Mouse (Mus musculus) lung, postnatal 0 days (tissue): ENCODE data around the gene Defb41. TPM values are rescaled to one million over a fixed set of nuclear protein-coding genes. Genes with fewer than 3 reads are reported as not detected.

Source experiments
- ATAC-seq: fragments of 200-750 bp; cut with Nextera tagmentation; 2 replicates; pipeline ENCODE4 v1.8.0; 2017; ENCODE audit warnings: moderate library complexity
- DNase-seq: peaks from one replicate; pipeline ENCODE4 v3.0.0-alpha.2; 2016; ENCODE audit warnings: low spot score
- H3K27ac ChIP-seq: fragments of 300-500 bp; sonication (generic); 2 replicates; pipeline ENCODE4 v1.5.1; 2014; ENCODE audit warnings: antibody characterized with exemption, mild to moderate bottlenecking, low read length, mixed read lengths
- H3K27me3 ChIP-seq: fragments of 300-500 bp; sonication (generic); replicated peaks from 2 replicates; pipeline ENCODE4 v1.6.1; 2014; ENCODE audit warnings: low read length, mixed read lengths; ENCODE audit not compliant: insufficient read depth
- H3K36me3 ChIP-seq: fragments of 300-500 bp; sonication (generic); 2 replicates; pipeline ENCODE4 v1.6.1; 2014; ENCODE audit warnings: low read length, mixed read lengths; ENCODE audit not compliant: insufficient read depth
- H3K4me1 ChIP-seq: fragments of 300-500 bp; sonication (generic); 2 replicates; pipeline ENCODE4 v1.6.1; 2014; ENCODE audit warnings: antibody characterized with exemption, low read depth, low read length, mixed read lengths; ENCODE audit not compliant: insufficient read depth
- H3K4me2 ChIP-seq: fragments of 300-500 bp; sonication (generic); replicated peaks from 2 replicates; pipeline ENCODE4 v1.6.1; 2014; ENCODE audit warnings: low read depth, mild to moderate bottlenecking, low read length, moderate library complexity, mixed read lengths
- H3K4me3 ChIP-seq: fragments of 300-500 bp; sonication (generic); 2 replicates; pipeline ENCODE4 v1.5.1; 2014; ENCODE audit warnings: low read depth, low read length
- H3K9ac ChIP-seq: fragments of 300-500 bp; sonication (generic); replicated peaks from 2 replicates; pipeline ENCODE4 v1.6.1; 2014; ENCODE audit warnings: low read depth, mild to moderate bottlenecking
- H3K9me3 ChIP-seq: fragments of 300-500 bp; sonication (generic); 2 replicates; pipeline ENCODE4 v1.6.1; 2016; ENCODE audit warnings: low read length, mixed read lengths
- CTCF ChIP-seq: IDR thresholded peaks from 2 replicates; pipeline ENCODE4 v1.5.1; 2016; ENCODE audit warnings: antibody characterized with exemption, mild to moderate bottlenecking
- EP300 ChIP-seq: IDR thresholded peaks from 2 replicates; pipeline ENCODE4 v1.6.1; 2016; ENCODE audit warnings: antibody characterized with exemption, mild to moderate bottlenecking, control low read depth
- WGBS: fragments of 180-500 bp; shearing (Covaris S2); extraction: QIAGEN DNeasy Blood & Tissue Kit; methylation state at CpG from one replicate; pipeline ENCODE4 v1.1.7; 2014; 5-methylcytosine and 5-hydroxymethylcytosine counted together
- polyA plus RNA-seq: library from polyadenylated mRNA; unstranded; fragments of >200 nt; fragmentation: Nextera tagmentation; extraction: Ambion mirVana; gene quantifications from 2 replicates; pipeline ENCODE4 v1.2.1, GENCODE M21; 2015

Defb41 gene
- polyA plus RNA-seq, result not detected in 2 replicates

DNA sequence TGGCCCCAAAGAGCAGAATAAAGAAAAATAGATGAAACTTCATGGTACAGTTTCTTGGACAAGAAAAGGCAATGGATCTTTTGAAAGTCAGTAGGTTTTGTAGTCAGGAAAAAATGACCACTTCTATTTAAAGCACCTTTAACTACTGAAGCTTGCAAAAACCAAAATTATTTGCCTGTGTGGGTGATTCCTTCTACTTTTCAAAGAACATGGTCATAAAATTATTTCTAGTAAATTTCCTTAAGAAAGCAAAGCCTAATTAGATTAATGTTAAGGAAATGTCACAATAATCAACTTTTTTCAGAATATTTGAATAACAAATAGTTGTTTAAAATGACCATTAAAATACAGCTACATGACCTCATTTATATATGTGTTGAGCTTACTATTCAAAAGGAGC is at the start of gene Defb41:
TSS of gene Defb41 (minus strand) at position 101 of the 400 bp plus-strand sequence.
- Histone ChIP-seq H3K4me1 (no peaks in the 10 kb centered on the region), H3K27ac (no peak within 1 kb of the TSS), H3K27me3 (no peaks in the 10 kb centered on the region), H3K9ac (no peak within 1 kb of the TSS), H3K9me3 (no peaks in the 10 kb centered on the region), H3K4me2 (no peak within 1 kb of the TSS), H3K4me3 (no peak within 1 kb of the TSS), H3K36me3 (no peaks in the 10 kb centered on the region)
- no peak for DNase-seq
- no peak for ATAC-seq
- no peak for TF ChIP-seq CTCF
- no peak for TF ChIP-seq EP300

DNA sequence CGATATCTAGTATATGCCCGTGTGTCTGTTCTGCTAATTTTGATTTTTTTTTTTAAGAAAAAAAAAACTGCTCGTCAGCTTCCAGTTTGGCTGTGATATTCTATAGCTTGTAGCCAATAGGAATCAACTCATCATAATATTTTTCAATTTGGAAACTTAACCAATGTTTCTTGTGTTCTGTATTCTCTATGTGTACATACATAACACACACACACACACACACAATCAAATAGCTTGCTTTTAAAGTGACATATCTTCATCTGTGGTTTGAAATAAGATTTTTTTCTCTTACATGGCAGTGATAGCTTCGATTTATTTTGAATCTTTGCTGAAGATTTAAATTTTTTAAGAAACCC is 43.5 kb upstream of the Defb41 start:
- Histone ChIP-seq H3K27ac (no peak overlapping the region), H3K9me3 (no peaks in the 10 kb centered on the region), H3K27me3 (no peaks in the 10 kb centered on the region), H3K4me1 (no peaks in the 10 kb centered on the region), H3K9ac (no peak overlapping the region), H3K4me2 (no peak overlapping the region), H3K36me3 (no peaks in the 10 kb centered on the region), H3K4me3 (no peak overlapping the region)
- WGBS, result 68% methylated on average over 4 of the region's 4 CpGs
- TF ChIP-seq CTCF, result no peak
- no peak for TF ChIP-seq EP300
- DNase-seq, result no peak
- ATAC-seq, result no peak

DNA sequence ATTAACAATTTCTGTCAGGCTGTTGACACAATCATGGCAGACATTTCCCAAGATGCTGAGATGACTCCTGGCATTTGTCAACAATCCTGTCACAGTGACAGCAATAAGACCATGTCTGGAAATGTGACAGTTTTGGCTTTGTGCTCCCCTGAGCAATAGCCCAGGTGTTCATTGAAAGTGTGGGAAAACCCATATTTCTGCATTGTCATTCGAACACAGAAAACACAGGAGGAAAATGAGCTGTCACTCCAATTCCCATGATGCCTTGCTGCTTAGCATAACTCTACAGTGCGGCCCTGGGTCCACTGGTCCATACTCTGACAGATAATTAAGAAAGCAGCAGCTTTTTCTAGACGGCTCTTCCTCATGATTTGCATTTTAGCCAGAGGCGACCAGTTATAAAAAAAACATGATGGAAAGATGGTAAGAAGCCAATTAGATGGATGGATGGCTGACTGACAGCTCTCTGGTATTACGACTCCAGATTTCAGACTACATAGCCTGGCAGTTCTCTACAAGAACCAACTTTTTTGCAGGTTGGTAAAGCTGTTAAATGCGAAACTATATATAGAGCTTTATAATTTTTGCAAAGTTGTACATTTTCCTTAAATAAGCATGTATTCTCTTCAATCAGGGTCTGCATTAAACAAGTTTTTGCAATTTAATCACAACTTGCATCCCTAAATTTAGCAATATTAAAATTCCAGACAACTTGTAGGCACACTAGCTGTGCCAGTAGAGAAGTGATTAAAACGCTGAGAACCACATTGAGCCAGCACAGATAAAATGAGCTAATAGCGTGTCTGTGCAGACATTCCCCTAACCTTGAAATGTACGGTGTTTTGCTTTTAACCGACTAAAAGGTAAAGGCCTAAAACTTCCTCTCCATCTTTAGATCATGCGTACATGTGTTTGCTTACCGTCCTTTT is 42.9 kb upstream of the Defb41 start:
- DNase-seq (no peak), ATAC-seq (no peak)
- Histone ChIP-seq H3K4me3 (no peak overlapping the region), H3K4me2 (no peak overlapping the region), H3K36me3 (no peaks in the 10 kb centered on the region), H3K27me3 (no peaks in the 10 kb centered on the region), H3K9ac (no peak overlapping the region), H3K27ac (no peak overlapping the region), H3K4me1 (no peaks in the 10 kb centered on the region), H3K9me3 (no peaks in the 10 kb centered on the region)
- 79% methylated on average over 12 of the region's 12 CpGs for WGBS
- no peak for TF ChIP-seq CTCF
- no peak for TF ChIP-seq EP300

DNA sequence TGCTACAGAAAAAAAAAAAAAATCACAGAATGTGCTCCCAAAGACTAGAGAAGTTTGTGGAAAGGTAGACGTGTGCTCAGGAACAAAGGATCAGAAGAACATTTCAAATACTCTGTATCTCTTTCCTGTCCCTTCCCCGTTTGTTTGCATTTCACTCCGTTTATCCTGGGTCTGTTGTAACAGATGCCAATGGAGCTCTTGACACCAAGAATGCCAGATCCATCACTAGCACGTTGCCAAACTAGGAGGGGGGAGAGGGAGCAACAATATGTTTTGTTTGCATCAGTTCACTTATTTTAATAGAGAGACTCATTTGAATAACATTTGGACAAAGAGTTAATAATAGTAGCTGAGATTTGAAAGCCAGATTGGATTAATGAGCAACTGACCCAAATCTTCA is 27.6 kb upstream of the Defb41 start:
- H3K9ac ChIP-seq, result no peak overlapping the region
- WGBS, result 7% methylated on average over 4 of the region's 4 CpGs
- H3K27me3 ChIP-seq, result no peaks in the 10 kb centered on the region
- DNase-seq (no peak), ATAC-seq (no peak)
- H3K4me1 ChIP-seq, result no peaks in the 10 kb centered on the region
- no peak overlapping the region for H3K4me2 ChIP-seq
- no peak overlapping the region for H3K4me3 ChIP-seq
- no peaks in the 10 kb centered on the region for H3K9me3 ChIP-seq
- TF ChIP-seq EP300 (no peak), CTCF (no peak)
- H3K27ac ChIP-seq, result no peak overlapping the region
- H3K36me3 ChIP-seq, result no peaks in the 10 kb centered on the region

DNA sequence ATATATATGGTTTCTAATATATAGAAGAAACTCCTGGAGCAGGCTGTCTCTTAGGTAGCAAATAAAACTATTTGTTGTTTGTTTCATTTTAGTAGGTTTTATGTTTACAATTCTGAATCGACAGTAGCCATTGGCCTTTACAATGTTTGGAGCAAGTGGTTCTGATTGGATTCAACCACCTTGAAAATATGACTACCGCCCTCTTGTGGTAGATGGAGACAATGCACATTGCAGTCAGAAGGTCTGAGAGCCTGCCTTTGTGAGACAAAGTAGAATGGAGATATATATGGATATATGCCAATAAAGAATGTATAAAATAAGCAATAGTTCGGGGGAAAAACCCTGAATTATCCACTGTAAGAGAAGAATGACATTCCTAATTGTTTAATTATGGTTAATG is 23.9 kb upstream of the Defb41 start:
- Histone ChIP-seq H3K9ac (no peak overlapping the region), H3K4me1 (no peaks in the 10 kb centered on the region), H3K36me3 (no peaks in the 10 kb centered on the region), H3K9me3 (no peaks in the 10 kb centered on the region), H3K27me3 (no peaks in the 10 kb centered on the region), H3K4me3 (no peak overlapping the region), H3K4me2 (no peak overlapping the region), H3K27ac (no peak overlapping the region)
- WGBS, result 42% methylated on average over 3 of the region's 3 CpGs
- ATAC-seq (no peak), DNase-seq (no peak)
- TF ChIP-seq EP300, result no peak
- TF ChIP-seq CTCF, result peak; percentile 32

DNA sequence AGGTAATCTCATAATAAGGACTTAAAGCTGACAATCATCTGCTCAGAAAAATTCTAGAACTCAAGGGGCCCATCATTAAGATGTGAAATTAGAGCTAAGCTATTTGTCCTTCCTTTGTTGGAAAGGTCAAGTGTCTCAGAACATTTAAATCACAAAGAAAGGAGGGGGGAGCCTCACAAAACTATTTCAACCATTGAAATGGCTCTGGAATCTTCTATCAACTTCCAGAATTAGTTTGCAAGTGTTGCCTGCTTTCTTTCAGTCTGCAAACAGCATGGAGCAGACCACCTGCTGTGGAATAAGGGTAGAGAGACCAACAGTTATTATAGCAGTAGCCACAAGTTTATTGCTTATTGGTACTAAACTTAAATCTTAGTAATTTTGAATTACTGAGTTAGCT is 22.4 kb upstream of the Defb41 start:
- Histone ChIP-seq H3K4me2 (no peak overlapping the region), H3K4me3 (no peak overlapping the region), H3K27me3 (no peaks in the 10 kb centered on the region), H3K4me1 (no peaks in the 10 kb centered on the region), H3K9me3 (no peaks in the 10 kb centered on the region), H3K9ac (no peak overlapping the region), H3K36me3 (no peaks in the 10 kb centered on the region), H3K27ac (no peak overlapping the region)
- ATAC-seq (no peak), DNase-seq (no peak)
- TF ChIP-seq EP300 (no peak), CTCF (no peak)
